Mouse (Mus musculus) hindbrain, embryonic 14.5 days (tissue): ENCODE results near the gene Trim32. TPM values are rescaled to one million over a fixed set of nuclear protein-coding genes. Genes with fewer than 3 reads are reported as not detected.
A peak's percentile ranks its signal among the peaks of the same experiment; 100 is the strongest.

Experiments
- ATAC-seq: fragments of 200-750 bp; cut with Nextera tagmentation; 2 replicates; pipeline ENCODE4 v1.8.0; 2017; ENCODE audit warnings: moderate number of reproducible peaks, mild to moderate bottlenecking, moderate TSS enrichment, moderate library complexity; ENCODE audit not compliant: low FRiP score
- DNase-seq: peaks from one replicate; pipeline ENCODE4 v3.0.0-alpha.2; 2015; ENCODE audit warnings: low spot score
- H3K27ac ChIP-seq: fragments of 300-500 bp; sonication (generic); 2 replicates; pipeline ENCODE4 v1.5.1; 2014; ENCODE audit warnings: mild to moderate bottlenecking, moderate library complexity
- H3K27me3 ChIP-seq: fragments of 300-500 bp; sonication (generic); 2 replicates; pipeline ENCODE4 v1.6.1; 2014; ENCODE audit warnings: mild to moderate bottlenecking, low read length, mixed read lengths; ENCODE audit not compliant: control insufficient read depth, insufficient read depth
- H3K36me3 ChIP-seq: fragments of 300-500 bp; sonication (generic); replicated peaks from 2 replicates; pipeline ENCODE4 v1.6.1; 2014; ENCODE audit not compliant: control insufficient read depth, insufficient read depth
- H3K4me1 ChIP-seq: fragments of 300-500 bp; sonication (generic); replicated peaks from 2 replicates; pipeline ENCODE4 v1.6.1; 2014; ENCODE audit warnings: antibody characterized with exemption, low read length, mixed read lengths; ENCODE audit not compliant: control insufficient read depth, insufficient read depth
- H3K4me2 ChIP-seq: fragments of 300-500 bp; sonication (generic); replicated peaks from 2 replicates; pipeline ENCODE4 v1.6.1; 2014; ENCODE audit warnings: mild to moderate bottlenecking, moderate library complexity
- H3K4me3 ChIP-seq: fragments of 300-500 bp; sonication (generic); replicated peaks from 2 replicates; pipeline ENCODE4 v1.5.1; 2014; ENCODE audit warnings: mild to moderate bottlenecking, low read length
- H3K9ac ChIP-seq: fragments of 300-500 bp; sonication (generic); 2 replicates; pipeline ENCODE4 v1.6.1; 2014
- H3K9me3 ChIP-seq: fragments of 300-500 bp; sonication (generic); 2 replicates; pipeline ENCODE4 v1.6.1; 2016; ENCODE audit warnings: low read length; ENCODE audit not compliant: control insufficient read depth
- WGBS: fragments of 180-500 bp; shearing (Covaris S2); extraction: QIAGEN DNeasy Blood & Tissue Kit; methylation state at CpG from one replicate; pipeline ENCODE4 v1.1.7; 2014; 5-methylcytosine and 5-hydroxymethylcytosine counted together
- polyA plus RNA-seq: library from polyadenylated mRNA; unstranded; fragments of >200 nt; fragmentation: Nextera tagmentation; extraction: Ambion mirVana; gene quantifications from 2 replicates; pipeline ENCODE4 v1.2.1, GENCODE M21; 2014

The Trim32 gene
- polyA plus RNA-seq = 177 and 205 TPM in 2 replicates

DNA sequence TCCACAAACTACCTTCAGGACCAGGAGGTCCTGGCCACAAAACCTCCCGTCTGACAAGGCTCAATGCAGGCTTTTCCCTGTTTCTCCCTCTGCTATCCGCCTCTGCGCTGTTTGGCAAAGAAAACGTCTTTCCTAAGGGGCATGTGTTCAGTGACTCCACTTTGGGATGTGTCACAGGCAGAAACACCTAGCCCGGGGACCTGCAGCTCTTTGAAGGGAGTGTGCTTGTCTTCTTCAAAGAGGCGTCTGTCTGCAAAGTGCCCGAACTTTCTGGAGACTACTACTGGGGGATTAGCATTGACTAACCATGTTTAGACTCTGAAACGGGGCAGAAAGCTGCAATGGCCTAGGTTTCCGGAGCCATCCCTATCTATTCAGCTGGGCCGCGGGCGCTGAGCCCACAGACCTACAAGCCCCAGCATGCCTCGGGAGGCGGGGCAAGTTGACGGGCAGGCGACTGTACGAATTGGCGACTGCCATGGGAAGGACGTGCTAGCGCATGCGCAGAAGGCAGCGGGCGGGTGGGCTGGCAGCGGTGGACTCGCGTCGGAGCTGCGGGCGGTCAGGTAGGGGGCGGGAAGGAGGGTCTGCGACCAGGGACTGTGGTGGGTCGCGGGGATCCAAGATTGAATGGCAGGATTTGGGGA is at the start of gene Trim32:
Gene Trim32 (plus strand): TSS at position 483 of the 647 bp plus-strand sequence.
- Histone ChIP-seq H3K9me3 (no peaks in the 10 kb centered on the region), H3K27ac (peak within 1 kb of the TSS; percentile 90), H3K4me2 (peak within 1 kb of the TSS; percentile 75), H3K9ac (peak within 1 kb of the TSS; percentile 89), H3K4me1 (peaks cover 29% of the 10 kb centered on the region), H3K4me3 (peak within 1 kb of the TSS; percentile 87), H3K36me3 (no peaks in the 10 kb centered on the region), H3K27me3 (no peaks in the 10 kb centered on the region)
- ATAC-seq (peak; percentile 97), DNase-seq (peak; percentile 98)
- 4% methylated on average over 33 of the region's 33 CpGs for WGBS

DNA sequence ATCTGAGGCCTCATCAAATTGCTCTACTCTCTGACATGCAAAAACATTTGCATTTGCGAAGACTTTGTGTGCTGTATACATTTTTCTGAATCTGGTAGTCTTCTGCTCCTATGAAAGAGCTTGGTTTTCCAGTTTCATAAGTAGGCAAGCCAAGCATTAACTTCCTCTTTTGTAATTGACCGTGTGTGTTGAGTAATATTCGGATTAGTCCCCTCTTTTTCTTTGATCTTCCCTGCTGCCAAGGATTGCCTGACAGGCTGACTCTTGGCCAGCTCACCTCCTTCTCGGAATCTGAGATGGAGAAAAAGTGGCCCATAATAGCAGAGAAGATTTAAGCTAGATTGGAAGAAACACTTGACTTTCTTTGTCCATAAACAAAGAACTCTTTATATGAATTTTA is 39.3 kb upstream of the Trim32 start:
- no peak for ATAC-seq
- DNase-seq = no peak
- no peaks in the 10 kb centered on the region for H3K27me3 ChIP-seq
- no peak overlapping the region for H3K27ac ChIP-seq
- no peaks in the 10 kb centered on the region for H3K36me3 ChIP-seq
- H3K9ac ChIP-seq = no peak overlapping the region
- H3K4me2 ChIP-seq = no peak overlapping the region
- H3K9me3 ChIP-seq = no peaks in the 10 kb centered on the region
- no peaks in the 10 kb centered on the region for H3K4me1 ChIP-seq
- no peak overlapping the region for H3K4me3 ChIP-seq
- WGBS = 75% methylated on average over 4 of the region's 4 CpGs

DNA sequence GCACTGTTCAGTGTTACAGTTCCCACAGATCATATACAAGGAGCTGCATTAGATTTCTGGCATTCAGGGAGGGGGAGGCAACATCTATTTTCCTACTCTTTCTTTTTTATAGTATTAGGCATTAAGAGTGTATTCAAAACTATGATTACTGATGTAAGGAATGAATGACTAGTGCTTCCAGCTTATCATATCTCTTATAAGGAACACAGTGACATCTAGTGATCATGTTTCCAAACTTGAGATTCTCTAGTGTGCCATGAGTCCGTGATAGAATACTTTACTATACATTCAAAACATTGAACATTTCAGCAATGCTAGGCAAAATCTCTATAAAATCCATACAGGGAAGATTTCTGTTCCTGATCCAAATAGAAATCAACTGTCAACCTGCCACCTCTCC is 24.5 kb upstream of the Trim32 start:
- DNase-seq (no peak), ATAC-seq (no peak)
- Histone ChIP-seq H3K9ac (no peak overlapping the region), H3K4me3 (no peak overlapping the region), H3K4me1 (no peaks in the 10 kb centered on the region), H3K4me2 (no peak overlapping the region), H3K27me3 (no peaks in the 10 kb centered on the region), H3K36me3 (no peaks in the 10 kb centered on the region), H3K9me3 (no peaks in the 10 kb centered on the region), H3K27ac (no peak overlapping the region)
- 73% methylated on average over 1 of the region's 1 CpGs for WGBS

DNA sequence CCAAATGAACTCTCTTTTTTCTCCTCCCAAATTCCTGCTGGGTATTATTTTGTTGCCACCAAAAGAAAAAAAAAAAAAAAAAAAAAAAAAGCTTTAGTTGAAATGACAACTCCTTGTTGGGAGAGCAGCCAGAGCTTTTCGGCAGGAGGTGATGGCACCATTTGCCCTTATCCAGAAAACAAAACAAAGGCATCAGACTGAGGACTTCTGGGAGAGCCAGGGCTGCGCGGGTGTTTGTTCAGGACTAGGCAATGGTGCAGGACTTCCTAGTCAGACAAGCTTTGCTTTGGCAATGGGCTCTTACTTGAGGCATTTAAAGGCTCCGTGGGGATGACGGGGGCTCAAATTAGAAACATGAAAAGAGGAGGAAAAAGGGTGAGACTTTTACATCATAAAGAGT is 17.8 kb upstream of the Trim32 start:
- no peak for ATAC-seq
- 39% methylated on average over 5 of the region's 5 CpGs for WGBS

DNA sequence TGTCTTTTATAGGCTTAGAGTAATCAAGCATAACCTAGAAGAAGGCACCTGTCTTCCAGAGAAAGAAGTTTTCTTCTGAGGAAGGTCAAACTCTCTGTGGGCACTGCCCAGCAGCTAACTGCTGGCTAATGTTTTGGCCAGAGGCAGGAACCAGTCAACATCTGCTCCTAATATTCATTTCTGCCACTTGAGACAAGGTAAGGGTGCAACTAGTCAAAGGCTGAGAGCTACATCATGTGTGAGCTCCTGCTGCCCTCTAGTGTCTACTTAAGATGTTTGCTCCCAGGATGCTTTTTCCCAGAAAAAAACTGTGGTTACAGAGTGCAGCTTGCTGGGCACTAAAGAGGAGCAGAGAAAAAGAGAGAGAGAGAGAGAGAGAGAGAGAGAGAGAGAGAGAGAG is 15.0 kb upstream of the Trim32 start:
- H3K27me3 ChIP-seq = no peaks in the 10 kb centered on the region
- H3K27ac ChIP-seq = no peak overlapping the region
- no peak overlapping the region for H3K9ac ChIP-seq
- H3K36me3 ChIP-seq = no peaks in the 10 kb centered on the region
- no peaks in the 10 kb centered on the region for H3K9me3 ChIP-seq
- no peak overlapping the region for H3K4me3 ChIP-seq
- H3K4me2 ChIP-seq = no peak overlapping the region
- H3K4me1 ChIP-seq = no peaks in the 10 kb centered on the region
- peak; percentile 82 for DNase-seq
- peak; percentile 62; the same call in 1 of the 2 replicates for ATAC-seq

More for the DNA sequence above, 17.8 kb upstream of the Trim32 start:
- Histone ChIP-seq H3K4me2 (no peak overlapping the region), H3K4me3 (no peak overlapping the region), H3K27ac (no peak overlapping the region), H3K9ac (no peak overlapping the region), H3K27me3 (no peaks in the 10 kb centered on the region), H3K4me1 (no peaks in the 10 kb centered on the region), H3K36me3 (no peaks in the 10 kb centered on the region), H3K9me3 (no peaks in the 10 kb centered on the region)
- no peak for DNase-seq

DNA sequence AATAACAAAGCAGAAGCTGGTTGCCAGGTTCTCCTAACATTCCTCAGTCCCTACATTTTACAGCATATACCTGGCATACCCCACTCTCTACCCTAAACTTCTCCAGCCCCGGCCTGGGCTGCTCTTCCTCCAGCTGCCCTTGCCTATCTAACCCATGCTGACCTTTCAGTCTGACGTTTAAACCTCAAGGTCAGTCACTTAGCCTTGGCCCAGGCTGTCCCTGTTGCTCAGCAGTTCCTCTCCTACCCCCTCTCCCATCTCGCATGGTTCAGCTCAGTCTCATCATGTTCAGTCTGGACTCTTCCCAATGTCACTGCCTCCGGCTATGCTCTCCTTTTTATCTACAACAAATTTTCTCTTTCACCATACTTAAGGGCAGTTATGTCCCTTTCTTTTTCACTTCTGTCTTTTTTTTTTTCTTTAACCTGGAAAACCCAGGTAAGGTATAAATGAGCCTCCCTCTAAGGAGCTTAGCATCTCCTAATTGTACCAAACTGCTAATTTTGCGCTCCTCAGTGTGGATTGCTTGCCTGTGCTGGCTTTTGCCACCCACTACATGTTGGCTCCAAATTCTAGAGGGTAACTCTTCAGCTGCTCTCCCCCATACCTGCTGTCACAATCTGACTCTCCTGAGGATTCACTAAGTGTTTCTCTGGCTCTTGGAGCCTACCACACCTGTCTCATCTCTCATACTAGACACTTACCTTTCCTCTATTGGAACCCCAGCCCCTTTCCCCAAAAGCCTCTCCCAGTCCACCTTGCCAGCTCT is 10.0 kb upstream of the Trim32 start:
- H3K4me2 ChIP-seq = no peak overlapping the region
- H3K27ac ChIP-seq = no peak overlapping the region
- H3K4me3 ChIP-seq = no peak overlapping the region
- no peaks in the 10 kb centered on the region for H3K9me3 ChIP-seq
- WGBS = 76% methylated on average over 5 of the region's 5 CpGs
- DNase-seq (no peak), ATAC-seq (no peak)
- no peaks in the 10 kb centered on the region for H3K4me1 ChIP-seq
- H3K27me3 ChIP-seq = no peaks in the 10 kb centered on the region
- H3K9ac ChIP-seq = no peak overlapping the region
- no peaks in the 10 kb centered on the region for H3K36me3 ChIP-seq

DNA sequence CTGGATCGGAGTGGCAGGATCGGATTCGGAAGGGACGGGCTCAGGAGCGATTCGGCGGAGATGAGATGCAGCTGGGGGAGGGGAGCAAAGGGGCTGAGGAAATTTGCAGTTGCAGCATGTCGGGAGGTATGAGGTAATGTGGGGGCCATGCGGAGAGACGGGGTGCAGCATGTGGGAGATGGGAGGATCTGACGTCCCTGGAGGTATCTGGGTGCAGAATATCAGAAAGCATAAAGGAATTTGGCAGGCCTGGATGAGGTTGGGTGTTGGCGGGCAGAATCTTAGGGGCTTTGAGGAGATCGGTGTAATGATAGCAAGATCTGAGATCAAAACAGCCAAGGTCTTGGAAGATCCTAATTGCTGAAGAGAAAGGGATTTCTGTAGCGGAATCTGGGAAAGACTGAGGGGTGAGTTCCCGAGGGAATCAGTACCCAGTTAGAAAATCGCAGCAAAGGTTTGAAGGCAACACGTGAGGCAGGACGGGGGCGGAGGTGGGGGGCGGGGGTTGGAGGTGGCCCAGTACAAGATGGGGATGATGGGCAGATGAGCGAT is 441 bp downstream of the Trim32 start:
- no peak for DNase-seq
- peaks cover 29% of the 10 kb centered on the region for H3K4me1 ChIP-seq
- H3K36me3 ChIP-seq = no peaks in the 10 kb centered on the region
- H3K4me2 ChIP-seq = peak overlapping the region; percentile 75
- peak overlapping the region; percentile 89 for H3K9ac ChIP-seq
- under 1% methylated on average over 21 of the region's 21 CpGs for WGBS
- ATAC-seq = peak; percentile 90
- H3K27me3 ChIP-seq = no peaks in the 10 kb centered on the region
- H3K4me3 ChIP-seq = peak overlapping the region; percentile 87
- H3K9me3 ChIP-seq = no peaks in the 10 kb centered on the region
- peak overlapping the region; percentile 90 for H3K27ac ChIP-seq

DNA sequence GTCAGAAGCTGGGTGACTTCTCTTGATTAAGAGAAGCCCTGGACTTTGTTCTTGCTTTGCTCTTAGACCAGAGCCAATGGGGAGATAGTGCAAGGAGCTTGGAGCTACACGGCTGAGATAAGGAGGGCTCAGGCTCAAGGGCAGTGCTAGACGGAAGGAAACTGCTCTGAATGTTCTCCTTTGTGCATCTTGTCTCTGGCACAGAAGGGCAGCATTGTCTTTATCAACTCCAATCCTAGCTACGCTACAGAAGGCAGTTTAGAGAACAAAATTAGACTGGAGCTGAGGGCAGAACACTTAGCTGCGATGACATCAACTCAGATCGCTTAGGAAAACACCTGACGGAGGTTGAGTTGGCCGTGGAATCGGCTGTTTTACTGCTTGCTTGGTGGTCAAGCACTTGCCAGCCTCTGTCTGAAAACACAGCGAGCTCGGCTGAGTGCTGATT is 2.4 kb downstream of the Trim32 start:
- ATAC-seq (no peak), DNase-seq (no peak)
- Histone ChIP-seq H3K9me3 (no peaks in the 10 kb centered on the region), H3K9ac (peak overlapping the region; percentile 16; the same call in 1 of the 2 replicates), H3K4me2 (peak overlapping the region; percentile 75), H3K4me3 (no peak overlapping the region), H3K36me3 (no peaks in the 10 kb centered on the region), H3K27me3 (no peaks in the 10 kb centered on the region), H3K4me1 (peaks cover 38% of the 10 kb centered on the region), H3K27ac (no peak overlapping the region)
- 84% methylated on average over 10 of the region's 10 CpGs for WGBS

DNA sequence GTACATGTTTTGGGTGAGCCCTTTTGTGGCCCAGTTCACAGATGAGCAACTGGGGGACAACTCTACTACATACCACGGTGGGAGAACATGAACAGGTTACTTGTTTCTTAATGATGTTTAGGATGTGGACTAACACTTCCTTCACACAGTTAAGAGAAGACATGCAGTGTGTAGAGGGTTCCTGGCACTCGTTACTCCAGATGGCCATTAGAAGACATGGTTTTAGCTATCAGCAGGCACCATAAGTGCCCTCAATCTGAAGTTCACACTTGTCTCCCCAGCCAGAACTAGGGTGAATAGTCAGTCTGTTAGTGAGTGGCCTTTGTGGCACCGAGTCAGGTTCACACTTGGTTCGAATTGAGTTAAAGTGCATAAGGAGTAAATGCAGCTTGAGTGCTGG is 3.3 kb downstream of the Trim32 start:
- ATAC-seq = no peak
- Histone ChIP-seq H3K4me1 (peaks cover 38% of the 10 kb centered on the region), H3K36me3 (peaks cover 3% of the 10 kb centered on the region), H3K4me3 (no peak overlapping the region), H3K27me3 (no peaks in the 10 kb centered on the region), H3K9me3 (no peaks in the 10 kb centered on the region), H3K27ac (no peak overlapping the region), H3K9ac (no peak overlapping the region), H3K4me2 (no peak overlapping the region)
- no peak for DNase-seq
- 94% methylated on average over 4 of the region's 4 CpGs for WGBS
